Mouse (Mus musculus): ENCODE results near the gene Kbtbd6. TPM values are rescaled to one million over a fixed set of nuclear protein-coding genes. Genes with fewer than 3 reads are reported as not detected.

Kbtbd6 gene
- 0.45 and 0.69 TPM in 2 replicates for polyA plus RNA-seq (2015; fragmentation: Nextera tagmentation; extraction: Ambion mirVana)

DNA sequence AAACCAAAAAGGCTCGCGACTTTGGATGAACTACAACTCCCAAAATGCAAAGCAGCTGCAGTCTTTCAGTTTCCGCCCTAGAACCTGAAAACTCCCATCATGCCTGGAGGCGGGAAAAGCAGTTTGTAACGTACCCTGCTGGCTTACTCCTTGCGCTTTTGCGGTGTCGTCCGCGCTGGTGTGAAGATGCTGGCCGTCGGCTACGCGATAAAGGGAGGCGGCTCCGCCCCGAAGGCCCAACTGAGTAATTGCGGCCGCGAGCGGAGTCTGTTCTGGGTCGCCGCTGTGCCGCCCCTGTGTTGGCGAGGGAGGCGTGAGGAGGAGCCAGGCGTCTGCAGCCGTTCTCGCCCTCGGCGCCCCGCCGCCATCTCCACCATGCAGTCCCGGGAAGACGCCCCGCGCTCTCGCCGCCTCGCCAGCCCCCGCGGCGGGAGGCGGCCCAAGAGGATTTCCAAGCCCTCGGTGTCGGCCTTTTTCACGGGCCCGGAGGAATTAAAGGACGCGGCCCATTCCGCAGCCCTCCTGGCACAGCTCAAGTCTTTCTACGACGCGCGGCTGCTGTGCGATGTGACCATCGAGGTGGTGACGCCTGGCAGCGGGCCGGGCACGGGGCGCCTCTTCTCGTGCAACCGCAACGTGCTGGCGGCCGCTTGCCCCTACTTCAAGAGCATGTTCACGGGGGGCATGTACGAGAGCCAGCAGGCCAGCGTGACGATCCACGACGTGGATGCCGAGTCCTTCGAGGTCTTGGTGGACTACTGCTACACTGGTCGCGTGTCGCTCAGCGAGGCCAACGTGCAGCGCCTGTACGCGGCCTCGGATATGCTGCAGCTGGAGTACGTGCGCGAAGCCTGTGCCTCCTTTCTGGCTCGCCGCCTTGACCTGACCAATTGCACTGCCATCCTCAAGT, at the start of gene Kbtbd6:
Gene Kbtbd6 (plus strand): TSS at position 155 of the 910 bp plus-strand sequence.

DNA sequence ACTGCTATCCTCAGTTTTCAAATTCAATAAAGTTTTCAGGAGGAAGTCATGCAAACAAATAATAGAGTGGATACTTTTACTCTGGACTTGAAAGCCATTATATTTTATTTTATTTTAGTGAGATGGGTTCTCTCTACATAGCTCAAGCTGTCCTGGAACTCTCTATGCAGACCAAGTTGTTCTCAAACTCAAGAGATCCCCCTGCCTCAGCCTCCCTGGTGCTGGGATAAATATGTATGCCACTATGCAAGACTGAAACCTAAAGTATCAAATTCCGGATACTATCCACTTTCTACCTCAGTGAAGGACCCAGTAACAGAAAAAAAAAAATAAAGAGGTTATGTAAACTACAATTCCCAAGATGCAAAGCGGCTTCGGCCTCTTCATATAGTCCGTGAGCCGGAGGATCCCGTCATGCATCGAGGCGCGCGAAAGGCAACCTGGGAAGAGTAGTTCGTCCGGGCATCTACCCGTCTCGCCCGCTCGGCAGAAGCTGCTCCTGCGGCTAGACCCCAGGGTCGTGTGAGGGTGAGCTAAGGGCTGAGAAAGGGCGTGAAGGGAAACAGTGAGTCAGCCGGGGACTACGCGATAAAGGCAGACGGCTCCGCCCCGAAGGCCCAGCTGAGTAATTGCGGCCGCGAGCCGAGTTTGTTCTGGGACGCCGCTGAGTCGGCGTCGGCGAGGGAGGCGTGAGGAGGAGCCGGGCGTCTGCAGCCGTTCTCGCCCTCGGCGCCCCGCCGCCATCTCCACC, 25.5 kb upstream of the Kbtbd6 start, which contains the start of gene Kbtbd7:
Gene Kbtbd7 (plus strand): TSS at position 533 of the 751 bp plus-strand sequence.

DNA sequence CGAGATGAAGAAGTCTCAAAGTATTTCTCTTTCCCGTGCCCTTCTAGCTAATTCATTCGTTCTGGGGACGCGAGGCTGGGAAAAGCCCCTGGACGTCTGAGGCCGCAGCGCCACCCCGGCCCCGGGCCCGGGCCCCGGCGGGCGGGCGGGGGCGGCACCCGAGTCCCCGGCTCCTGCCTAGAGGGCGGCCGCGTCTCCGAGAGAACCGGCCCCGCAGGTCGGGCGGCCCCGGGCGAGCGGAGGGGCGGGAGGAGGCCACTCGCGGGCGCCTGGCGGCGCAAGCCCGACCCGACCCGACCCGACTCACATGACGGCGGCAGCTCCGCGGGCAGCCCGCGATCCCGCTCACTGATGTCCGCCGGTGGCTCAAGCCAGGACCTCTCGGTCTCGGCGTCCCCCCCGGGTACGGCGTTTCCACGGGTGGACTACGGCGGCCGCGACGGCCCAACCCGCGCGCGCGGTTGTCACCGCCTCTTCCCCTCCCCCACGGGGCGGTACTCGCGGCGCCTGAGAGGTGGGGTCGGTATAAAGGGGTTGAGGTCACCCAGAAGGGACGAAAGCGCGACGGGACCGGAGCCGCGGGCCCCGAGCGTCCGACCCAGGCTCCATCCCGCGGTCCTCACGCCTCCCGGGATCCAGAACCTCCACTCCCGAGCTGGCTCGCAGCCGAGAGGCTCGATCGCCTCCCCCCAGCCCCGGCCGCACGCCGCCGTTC, 29.1 kb downstream of the Kbtbd6 start, which contains the start of gene Elf1:
Gene Elf1 (plus strand): TSS at position 571 of the 715 bp plus-strand sequence.

DNA sequence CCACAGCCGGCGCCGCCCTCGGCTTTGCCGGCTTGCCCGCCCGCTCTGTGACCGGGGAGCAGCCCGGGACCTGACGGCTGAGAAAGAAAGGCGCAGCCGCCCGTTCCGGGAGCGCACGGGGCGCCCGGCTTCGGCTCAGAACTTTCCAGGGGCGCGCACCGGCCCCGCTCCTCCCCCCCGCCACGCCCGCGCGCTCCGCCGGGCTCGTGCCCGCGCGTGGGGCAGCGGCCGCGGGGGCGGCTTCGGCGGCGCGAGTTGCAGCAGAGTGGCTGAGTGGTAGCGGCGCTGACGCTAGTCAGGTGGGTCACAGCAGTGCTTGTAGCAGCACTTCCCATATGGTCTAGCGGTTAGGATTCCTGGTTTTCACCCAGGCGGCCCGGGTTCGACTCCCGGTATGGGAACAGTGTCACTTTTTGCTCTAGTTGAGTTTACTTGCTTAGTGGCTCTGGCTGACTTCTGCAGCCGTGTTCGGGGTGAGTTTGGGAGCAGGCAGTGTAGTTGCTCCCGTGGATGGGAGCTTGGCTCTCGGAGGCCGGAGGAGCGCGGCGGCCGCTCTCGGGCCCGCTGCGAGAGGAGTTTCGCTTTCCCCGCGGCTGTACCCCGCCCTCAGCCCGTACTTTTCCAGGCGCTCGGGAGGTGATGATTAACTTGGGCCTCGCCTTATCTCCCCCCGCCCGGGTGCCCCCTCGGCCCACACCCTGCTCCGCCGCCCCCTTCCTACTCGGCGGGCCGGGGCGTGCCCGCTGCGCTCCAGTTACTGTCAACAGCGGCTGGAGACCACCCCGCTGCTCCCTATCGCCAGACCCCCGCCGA, 29.9 kb downstream of the Kbtbd6 start, which contains the start of gene Wbp4:
Gene Wbp4 (minus strand): TSS at position 182 of the 813 bp plus-strand sequence.

Other genes with a start within 250 kb of the Kbtbd6 start
- not detected in 2 replicates for gene Zfp957, start 204.5 kb upstream of the Kbtbd6 start, polyA plus RNA-seq (2015; fragmentation: Nextera tagmentation; extraction: Ambion mirVana)
- gene Rgcc, start 150.2 kb upstream of the Kbtbd6 start, polyA plus RNA-seq (2015; fragmentation: Nextera tagmentation; extraction: Ambion mirVana) = 83.7 and 111 TPM in 2 replicates
- gene Naa16, start 61.1 kb upstream of the Kbtbd6 start, polyA plus RNA-seq (2015; fragmentation: Nextera tagmentation; extraction: Ambion mirVana) = 15.5 and 15.8 TPM in 2 replicates
- gene Mtrf1, start 54.1 kb upstream of the Kbtbd6 start, polyA plus RNA-seq (2015; fragmentation: Nextera tagmentation; extraction: Ambion mirVana) = 10.4 and 10.6 TPM in 2 replicates
- gene Kbtbd7, start 25.3 kb upstream of the Kbtbd6 start, polyA plus RNA-seq (2015; fragmentation: Nextera tagmentation; extraction: Ambion mirVana) = 5.0 and 5.3 TPM in 2 replicates
- gene Elf1, start 29.4 kb downstream of the Kbtbd6 start, polyA plus RNA-seq (2015; fragmentation: Nextera tagmentation; extraction: Ambion mirVana) = 4.9 and 5.0 TPM in 2 replicates
- 28.5 and 31.9 TPM in 2 replicates for gene Wbp4, start 29.7 kb downstream of the Kbtbd6 start, polyA plus RNA-seq (2015; fragmentation: Nextera tagmentation; extraction: Ambion mirVana)
- 70.1 and 70.3 TPM in 2 replicates for gene Sugt1, start 135.9 kb downstream of the Kbtbd6 start, polyA plus RNA-seq (2015; fragmentation: Nextera tagmentation; extraction: Ambion mirVana)
- gene Cnmd, start 210.3 kb downstream of the Kbtbd6 start, polyA plus RNA-seq (2015; fragmentation: Nextera tagmentation; extraction: Ambion mirVana) = 5.3 TPM in 1 of 2 replicates, not detected in the other